Mouse (Mus musculus) frontal cortex, postnatal 36 days (tissue): ENCODE measurements around the gene 1810049J17Rik.

Experiments
- DNase-seq, 2 experiments: peaks; one replicate each; pipeline ENCODE4 v3.0.0; 2022; ENCODE audit warnings: low spot score in 2 of 2

The 1810049J17Rik gene

GRCm38 (mm10) chr15:12348950-12349349 is 27.3 kb upstream of the 1810049J17Rik start:
- DNase-seq: no peak

GRCm38 (mm10) chr15:12346916-12347315 is 25.2 kb upstream of the 1810049J17Rik start:
- DNase-seq: no peak

DNA sequence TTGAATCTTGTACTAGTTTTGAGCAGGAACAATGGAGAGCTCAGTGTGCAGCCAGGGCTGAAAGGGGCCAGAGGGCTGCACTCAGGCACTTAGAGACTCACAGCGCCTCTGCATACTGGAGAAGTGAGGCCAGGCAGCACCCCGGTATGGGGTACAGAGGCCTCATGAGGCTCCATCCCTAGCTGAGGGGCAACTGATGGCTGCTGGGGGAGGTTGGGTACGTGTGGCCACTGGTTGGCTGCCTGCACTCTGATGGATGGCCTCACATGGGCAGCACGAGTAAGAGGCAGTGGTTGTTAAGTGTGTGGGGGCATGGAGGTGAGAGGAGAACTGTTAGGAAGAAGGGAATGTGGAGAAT is 19.7 kb upstream of the 1810049J17Rik start:
- DNase-seq: no peak

DNA sequence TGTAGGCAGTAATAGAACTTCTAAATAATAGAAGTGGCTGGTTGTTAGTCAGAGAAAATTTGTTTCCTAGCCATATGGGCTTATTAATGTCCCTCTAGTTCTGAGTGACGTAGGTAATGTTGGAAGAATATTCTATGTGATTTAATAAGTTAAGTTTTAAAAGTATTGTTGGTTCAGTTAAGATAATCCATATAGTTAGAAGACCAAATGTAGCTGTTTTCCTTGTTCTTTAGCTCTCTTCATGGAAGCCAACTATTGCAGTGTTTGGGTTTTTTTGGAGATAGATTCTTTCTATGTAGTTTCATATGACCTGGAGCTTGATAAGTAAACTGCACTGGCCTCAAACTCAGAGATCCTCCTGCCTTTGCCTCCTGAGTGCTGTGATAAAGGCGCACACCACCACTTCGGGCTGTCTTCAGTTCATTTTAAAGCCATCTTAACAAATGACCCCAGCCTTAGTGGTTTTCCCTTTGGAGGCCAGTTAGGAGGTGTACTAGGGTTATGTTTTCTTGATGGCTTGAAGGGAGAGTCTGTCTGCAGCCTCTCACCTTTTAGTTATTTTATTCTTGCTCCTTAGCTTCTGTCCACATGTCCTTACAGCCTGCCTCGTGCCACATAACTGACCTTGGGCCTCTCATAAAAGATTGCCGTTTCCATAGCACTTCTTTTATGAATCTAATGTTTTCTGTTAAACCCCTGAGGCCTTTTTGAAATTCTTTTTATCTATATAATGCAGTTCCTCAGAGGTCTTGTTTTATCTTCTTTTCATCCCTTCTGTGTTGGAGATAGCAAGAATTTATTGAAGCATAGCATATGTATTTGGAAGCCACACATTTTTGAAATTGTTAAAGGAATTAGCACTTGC is 19.1 kb upstream of the 1810049J17Rik start:
- DNase-seq: no peak

GRCm38 (mm10) chr15:12337779-12338137 is 16.1 kb upstream of the 1810049J17Rik start:
- no peak for DNase-seq

GRCm38 (mm10) chr15:12337030-12337778 is 15.5 kb upstream of the 1810049J17Rik start:
- no peak for DNase-seq

- DNase-seq: no peak
Measured at GRCm38 (mm10) chr15:12334381-12334780, 12.7 kb upstream of the 1810049J17Rik start.

GRCm38 (mm10) chr15:12331300-12331699 is 9.6 kb upstream of the 1810049J17Rik start:
- DNase-seq: no peak

GRCm38 (mm10) chr15:12330892-12331291 is 9.2 kb upstream of the 1810049J17Rik start:
- no peak for DNase-seq

DNA sequence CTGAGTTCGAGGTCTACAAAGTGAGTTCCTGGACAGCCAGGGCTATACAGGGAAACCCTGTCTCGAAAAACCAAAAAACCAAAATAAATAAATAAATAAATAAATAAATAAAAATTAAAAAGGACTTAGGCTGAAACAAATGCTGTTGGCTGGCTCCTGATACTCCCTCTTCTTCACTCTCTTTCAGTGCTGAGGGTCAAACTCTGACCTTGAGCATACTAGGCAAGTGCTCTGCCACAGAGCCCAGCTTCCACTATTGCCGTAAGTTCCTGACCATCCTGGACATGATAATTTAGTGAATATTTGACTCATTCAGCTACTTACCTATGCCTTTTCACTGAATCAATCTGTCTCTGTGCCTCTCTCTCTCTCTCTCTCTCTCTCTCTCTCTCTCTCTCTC is 8.7 kb upstream of the 1810049J17Rik start:
- no peak for DNase-seq

DNA sequence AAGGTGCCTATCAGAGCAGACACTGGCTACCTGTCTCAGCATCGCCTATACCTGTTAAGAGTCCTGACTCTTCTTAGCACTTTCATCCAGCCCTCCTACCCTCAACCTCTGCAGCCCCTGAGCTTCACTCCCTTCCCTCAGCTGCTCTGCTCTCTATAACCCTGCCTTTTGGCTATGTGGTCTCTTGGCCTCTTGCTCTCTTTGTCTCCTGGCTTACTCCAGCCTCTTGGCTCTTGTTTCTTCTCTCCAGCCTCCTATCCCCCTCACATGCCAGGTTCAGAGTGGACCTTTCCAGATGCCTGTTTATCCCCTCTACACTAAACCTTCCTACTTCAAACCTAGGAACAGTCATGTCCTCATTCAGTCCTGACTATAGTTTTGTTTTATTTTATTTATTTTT is 2.6 kb upstream of the 1810049J17Rik start:
- DNase-seq: no peak

GRCm38 (mm10) chr15:12322676-12323402 is 1.1 kb upstream of the 1810049J17Rik start:
- DNase-seq: no peak

- DNase-seq: peak; percentile 91 to 95
Measured at GRCm38 (mm10) chr15:12321091-12321787, 460 bp downstream of the 1810049J17Rik start, which contains the start of gene Golph3. Gene Golph3 (plus strand): TSS chr15:12321450.

DNA sequence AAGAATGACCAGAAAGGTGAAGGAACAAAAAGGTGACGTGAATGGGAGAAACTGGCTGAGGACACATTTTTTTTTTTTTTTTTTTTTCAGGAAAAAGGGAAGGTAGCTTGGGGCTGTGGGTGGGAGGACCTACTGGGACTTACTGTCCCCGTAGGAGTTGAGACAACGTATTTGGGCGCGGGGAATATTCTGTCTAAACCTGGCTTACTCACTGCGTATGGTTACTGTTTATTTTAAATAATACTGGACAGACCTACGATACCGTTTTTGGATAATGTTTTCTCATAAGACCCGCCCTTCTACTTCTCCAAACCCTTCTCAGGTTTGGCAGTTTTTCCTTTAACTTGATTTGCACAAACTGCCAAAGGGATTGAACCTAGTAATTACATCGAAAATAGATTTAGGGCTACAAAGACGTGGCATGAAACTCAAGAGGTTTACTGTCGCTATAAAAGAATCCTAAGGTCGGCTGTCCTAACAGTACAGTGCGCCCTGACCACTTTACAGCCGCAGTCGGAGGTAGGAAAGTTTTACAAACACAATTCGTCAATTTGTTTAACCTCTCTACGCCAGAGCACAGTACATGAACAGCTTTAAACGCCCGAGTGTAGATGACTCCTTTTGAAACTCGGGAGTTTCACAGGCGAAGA is 1.1 kb downstream of the 1810049J17Rik start:
- no peak for DNase-seq

GRCm38 (mm10) chr15:12319889-12320288 is 1.8 kb downstream of the 1810049J17Rik start:
- DNase-seq: no peak

DNA sequence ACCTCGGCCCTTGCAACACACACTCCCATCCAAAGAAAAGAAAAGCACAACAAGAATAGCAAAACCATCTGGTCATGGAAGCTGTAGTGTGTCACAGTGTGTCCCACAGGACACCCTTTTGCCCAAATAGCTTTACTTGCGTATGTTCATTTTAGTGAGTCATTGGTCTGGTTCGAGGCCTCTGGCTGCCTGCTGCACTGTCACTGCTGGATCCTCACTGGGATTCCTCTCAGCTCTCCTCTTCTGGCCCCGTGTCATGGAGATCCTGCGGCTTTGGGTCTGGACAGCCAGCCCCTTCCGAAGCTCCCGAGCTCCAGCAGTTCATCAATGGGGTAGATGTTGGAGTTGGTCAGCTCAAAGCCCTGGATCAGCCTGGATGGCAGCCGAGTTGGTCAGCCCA is 3.2 kb downstream of the 1810049J17Rik start:
- no peak for DNase-seq

GRCm38 (mm10) chr15:12317290-12317689 is 4.4 kb downstream of the 1810049J17Rik start:
- DNase-seq: no peak

- no peak for DNase-seq
Measured at GRCm38 (mm10) chr15:12315996-12316395, 5.7 kb downstream of the 1810049J17Rik start.

GRCm38 (mm10) chr15:12314584-12314983 is 7.1 kb downstream of the 1810049J17Rik start:
- no peak for DNase-seq

GRCm38 (mm10) chr15:12313255-12313654 is 8.4 kb downstream of the 1810049J17Rik start:
- DNase-seq: no peak

DNA sequence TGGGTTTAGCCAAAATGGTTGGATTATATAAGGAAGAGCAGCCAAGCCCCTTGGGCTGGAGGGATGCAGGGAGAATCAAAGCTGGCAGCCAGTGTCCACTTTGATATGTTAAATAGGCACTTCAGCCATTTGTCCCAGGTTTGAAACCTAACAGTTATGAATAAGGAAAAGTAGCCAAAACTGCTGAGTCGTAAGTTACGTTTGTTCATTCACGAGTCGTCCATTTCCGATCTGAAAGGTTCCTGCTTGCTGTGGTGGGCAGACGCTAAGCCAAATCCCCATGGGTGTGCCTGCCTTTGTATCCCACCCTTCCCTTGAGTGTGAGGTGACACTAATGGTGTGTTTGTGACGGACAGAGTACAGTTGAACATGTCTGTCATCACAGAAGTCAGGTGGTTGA is 10.2 kb downstream of the 1810049J17Rik start:
- no peak for DNase-seq
